Mouse (Mus musculus) kidney, adult 2 months (tissue): Measurements from ENCODE around the gene Prdm9.

Source experiments
- CTCF ChIP-seq: fragments of 200-500 bp; conservative IDR thresholded peaks from 2 replicates; pipeline ENCODE4 v1.5.1; 2011; ENCODE audit warnings: low read depth, mild to moderate bottlenecking, control low read depth, low read length, moderate library complexity, mixed read lengths; ENCODE audit not compliant: insufficient read depth, insufficient read length
- POLR2A ChIP-seq: fragments of 200-500 bp; IDR thresholded peaks from one replicate; pipeline ENCODE4 v1.6.1; 2011; ENCODE audit warnings: low read depth, low read length, control low read depth

GRCm38 (mm10) chr17:15583071-15583470 lies 18.9 kb upstream of the Prdm9 start:
- TF ChIP-seq POLR2A (no peak), CTCF (no peak)
